Mouse (Mus musculus) regulatory T cell (primary cell): ENCODE data around the gene Sf3b4.

Source experiments
- in situ Hi-C: fragments of 300-600 bp; cut with MboI, MseI; formaldehyde crosslinking; loops from one replicate; pipeline ENCODE4 v1.15.1; 2025; ENCODE audit warnings: high pct_unique_total_duplicates

Gene Sf3b4

GRCm38 (mm10) chr3:96172197-96173178 is at the start of gene Sf3b4:
Gene Sf3b4, plus strand, starts transcription at chr3:96172332.
- in situ Hi-C loops, result no loop called here

GRCm38 (mm10) chr3:96124235-96124634 is 47.9 kb upstream of the Sf3b4 start:
- in situ Hi-C loops, result loop anchor here (5.0 to 10.0 kb wide), 2 partner anchors 61 to 422 kb away; partner anchors contain the start of gene Sv2a

DNA sequence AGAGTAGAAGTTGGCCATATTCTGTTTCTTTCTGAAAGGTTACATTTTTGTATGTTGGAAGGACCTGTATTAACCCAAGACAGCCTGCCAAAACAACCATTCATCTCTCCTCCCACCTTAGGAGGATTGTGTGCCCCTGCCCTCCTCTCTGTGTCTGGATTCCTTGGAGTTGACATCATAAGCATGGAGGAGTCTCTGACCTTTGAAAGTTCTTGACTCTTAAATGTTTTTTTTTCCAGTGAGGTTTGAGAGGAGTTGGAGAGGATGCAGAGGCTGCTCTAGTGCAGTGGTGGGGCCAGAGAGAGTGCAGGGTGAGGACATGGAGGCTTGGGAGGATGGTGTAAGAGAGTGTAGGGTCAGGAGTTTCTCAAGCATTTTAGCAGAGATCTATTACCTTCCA is 44.0 kb upstream of the Sf3b4 start:
- in situ Hi-C loops, result loop anchor here (10.0 kb wide), 1 partner anchor 57 kb away; the partner anchor contains the start of gene Sv2a

DNA sequence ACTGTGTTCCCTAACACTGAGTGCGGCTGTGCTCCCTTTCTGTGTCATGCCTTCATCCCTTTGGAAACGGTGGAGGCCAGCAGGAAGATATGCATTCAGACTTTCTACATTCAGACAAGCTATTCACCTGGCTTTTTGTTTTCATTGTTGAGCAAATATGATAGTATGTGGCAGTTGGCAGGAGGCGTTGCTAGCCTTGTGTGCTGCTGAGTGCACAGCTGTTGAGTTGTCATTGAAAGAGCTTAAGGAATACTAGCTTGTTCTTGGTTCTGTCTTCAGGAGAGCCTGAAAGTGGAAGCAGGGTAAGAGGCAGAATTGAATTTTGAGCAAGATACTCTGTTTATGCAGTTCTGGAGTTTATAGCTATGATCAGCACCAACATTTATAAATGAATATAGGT is 39.7 kb upstream of the Sf3b4 start:
- in situ Hi-C loops, result no loop called here

- in situ Hi-C loops, result no loop called here
Measured at GRCm38 (mm10) chr3:96133327-96133905, 38.7 kb upstream of the Sf3b4 start.

GRCm38 (mm10) chr3:96135011-96135410 is 37.1 kb upstream of the Sf3b4 start:
- in situ Hi-C loops, result no loop called here

GRCm38 (mm10) chr3:96147950-96148349 is 24.2 kb upstream of the Sf3b4 start:
- in situ Hi-C loops, result no loop called here

- in situ Hi-C loops, result no loop called here
Measured at GRCm38 (mm10) chr3:96151836-96152235, 20.3 kb upstream of the Sf3b4 start.

DNA sequence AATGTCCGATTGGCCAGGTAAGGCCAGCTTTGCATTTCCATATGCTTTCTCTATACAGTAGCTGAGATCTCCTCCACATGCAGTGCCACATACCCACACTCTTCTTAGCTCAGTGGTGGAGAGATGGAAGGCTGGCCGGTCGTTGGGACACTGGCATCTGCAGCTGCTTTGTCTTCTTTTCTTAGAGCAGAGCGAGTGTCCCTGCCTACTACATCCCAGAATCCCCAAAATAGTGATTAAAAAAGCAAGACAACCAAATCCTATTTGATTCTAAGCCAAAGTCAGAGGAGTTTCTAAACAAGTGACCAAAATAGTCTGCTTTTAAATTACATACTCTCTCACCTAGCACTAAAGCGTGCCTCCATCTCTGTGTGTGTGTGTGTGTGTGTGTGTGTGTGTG is 19.5 kb upstream of the Sf3b4 start:
- in situ Hi-C loops, result no loop called here

DNA sequence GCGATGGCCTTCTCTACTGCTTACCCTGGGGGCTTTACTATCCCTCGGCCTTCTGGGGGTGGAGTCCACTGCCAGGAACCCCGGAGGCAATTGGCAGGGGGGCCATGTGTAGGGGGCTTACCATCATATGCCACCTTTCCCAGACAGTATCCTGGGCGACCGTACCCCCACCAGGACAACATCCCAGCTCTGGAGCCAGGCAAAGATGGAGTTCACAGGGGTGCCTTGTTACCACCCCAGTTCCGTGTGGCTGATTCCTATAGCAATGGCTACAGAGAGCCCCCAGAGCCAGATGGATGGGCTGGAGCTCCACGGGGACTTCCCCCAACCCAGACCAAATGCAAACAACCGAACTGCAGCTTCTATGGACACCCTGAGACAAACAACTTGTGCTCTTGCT is 16.6 kb upstream of the Sf3b4 start:
- in situ Hi-C loops, result no loop called here

GRCm38 (mm10) chr3:96159820-96160219 is 12.3 kb upstream of the Sf3b4 start:
- in situ Hi-C loops, result no loop called here

GRCm38 (mm10) chr3:96160222-96160802 is 11.8 kb upstream of the Sf3b4 start:
- in situ Hi-C loops, result no loop called here

DNA sequence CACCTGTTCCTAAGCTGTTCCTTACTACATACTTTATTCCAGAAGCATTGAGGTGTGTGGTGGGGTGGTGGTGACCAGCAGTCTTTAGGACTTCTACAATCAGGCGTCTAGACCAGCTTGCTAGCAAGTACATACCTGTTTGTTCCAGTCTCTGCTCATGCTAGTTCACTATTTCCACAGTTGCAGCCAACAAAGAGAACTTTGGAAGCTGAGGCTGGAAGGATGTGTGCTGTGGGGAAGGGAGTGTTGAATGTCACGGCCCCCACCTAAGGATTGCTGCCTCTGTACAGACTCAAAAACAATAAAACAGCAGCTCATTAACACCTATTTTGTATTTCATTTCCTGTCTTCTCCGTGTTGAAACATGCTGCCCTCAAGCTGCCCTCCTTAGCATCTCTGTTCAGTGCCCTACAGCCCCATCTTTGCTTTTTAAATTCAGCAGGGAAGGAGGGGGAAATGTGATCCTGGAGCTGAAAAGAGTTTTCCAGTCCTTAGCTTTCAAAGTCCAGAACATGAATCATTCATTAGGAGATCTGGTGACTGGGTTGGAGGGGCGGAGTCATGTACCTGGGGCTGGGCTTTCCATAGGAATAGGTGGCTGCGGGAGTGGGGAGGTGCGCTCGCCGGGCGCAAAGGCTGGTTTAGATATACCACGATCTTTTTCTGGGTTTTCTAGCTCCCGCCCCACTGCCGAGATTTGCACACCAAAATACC is 11.2 kb upstream of the Sf3b4 start:
- in situ Hi-C loops, result no loop called here

- in situ Hi-C loops, result no loop called here
Measured at GRCm38 (mm10) chr3:96161869-96162840, 10.0 kb upstream of the Sf3b4 start, which contains the start of gene Mtmr11. Gene Mtmr11, plus strand, starts transcription at chr3:96162004.

DNA sequence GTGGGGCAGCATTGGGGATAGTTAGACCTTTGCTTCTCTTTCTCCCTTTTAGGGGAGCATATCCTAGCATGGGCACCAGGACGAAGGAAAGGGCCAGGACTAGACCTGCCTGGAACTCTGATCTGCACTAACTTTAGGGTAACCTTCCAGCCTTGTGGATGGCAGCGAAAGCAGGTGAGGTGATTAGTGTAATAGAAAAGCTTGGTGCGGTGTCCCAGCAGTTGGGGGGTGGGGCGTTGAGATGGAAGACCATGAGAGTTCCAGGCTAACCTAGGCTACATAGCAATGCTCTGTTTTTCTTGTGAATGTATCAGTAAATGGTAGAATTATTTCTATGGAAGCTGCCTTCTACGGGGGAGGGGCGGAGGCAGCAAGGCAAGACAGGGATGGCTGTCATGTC is 9.1 kb upstream of the Sf3b4 start:
- in situ Hi-C loops, result no loop called here

- in situ Hi-C loops, result no loop called here
Measured at GRCm38 (mm10) chr3:96168466-96169158, 3.5 kb upstream of the Sf3b4 start.

- in situ Hi-C loops, result no loop called here
Measured at GRCm38 (mm10) chr3:96170276-96170675, 1.9 kb upstream of the Sf3b4 start.

DNA sequence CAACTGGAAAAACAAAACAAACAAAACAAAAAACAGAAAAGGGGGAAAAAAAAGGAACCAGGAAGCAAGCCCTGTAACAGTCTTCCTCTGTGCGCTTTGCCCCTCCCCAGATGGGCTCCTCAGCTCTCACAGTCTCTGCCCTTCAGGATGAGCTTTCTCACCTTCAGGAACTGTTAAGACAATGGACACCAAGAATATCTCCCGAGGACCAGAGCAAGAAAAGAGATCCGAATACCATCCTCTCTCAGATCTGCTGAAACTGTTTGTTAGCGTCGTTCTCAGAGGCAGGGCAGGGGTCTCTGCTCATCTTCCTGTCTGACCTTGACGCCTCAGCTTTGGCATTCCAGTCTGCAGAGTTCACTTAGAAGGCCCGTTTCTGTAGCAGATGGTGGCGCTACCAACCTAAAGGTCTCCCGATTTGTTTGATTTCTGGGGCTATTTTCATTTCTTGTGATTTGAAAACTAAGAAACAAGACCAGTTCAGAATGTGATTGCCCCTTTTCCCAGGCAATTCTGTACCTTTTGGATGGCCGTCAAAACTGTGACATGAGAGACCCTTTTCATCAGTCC is 1.1 kb upstream of the Sf3b4 start:
- in situ Hi-C loops, result no loop called here

DNA sequence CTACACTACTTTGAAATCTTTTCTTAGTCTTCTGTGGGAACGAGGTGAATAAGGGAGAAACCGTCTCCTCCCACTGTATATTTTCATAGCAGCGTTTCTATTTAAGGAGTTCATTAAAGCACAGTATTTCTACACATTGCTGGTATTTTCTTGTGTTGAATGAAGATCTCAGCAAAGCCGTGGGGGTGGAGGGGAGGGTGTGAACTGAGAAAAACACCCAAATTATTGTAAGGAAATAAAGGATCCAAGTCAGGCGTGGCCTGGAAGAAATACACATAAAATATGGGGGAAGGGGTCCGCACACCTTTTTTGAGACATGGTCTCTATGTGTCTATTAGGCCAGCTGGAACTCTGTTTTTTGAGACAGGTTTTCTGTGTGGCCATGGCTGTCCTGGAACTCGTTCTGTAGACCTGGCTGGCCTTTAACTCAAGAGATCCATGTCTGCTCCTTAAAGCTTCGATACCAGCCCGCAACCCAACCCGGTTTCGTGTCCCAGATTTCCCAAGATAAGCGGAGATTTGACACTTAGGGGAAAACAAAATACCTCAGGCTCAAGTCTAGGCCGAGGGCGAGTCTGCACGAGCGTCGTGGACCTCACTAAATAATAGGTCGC is 442 bp upstream of the Sf3b4 start:
- in situ Hi-C loops, result no loop called here
